Mouse (Mus musculus): ENCODE measurements around the gene Vmo1. TPM values are rescaled to one million over a fixed set of nuclear protein-coding genes. Genes with fewer than 3 reads are reported as not detected.

The Vmo1 gene
- polyA plus RNA-seq, 1 experiment from 2014 or later, result 0.30 TPM

GRCm38 (mm10) chr11:70513520-70513919, 896 bp downstream of the Vmo1 start:
- Histone ChIP-seq H3K36me3 (no peaks in the 10 kb centered on the region), H3K27me3 (ENCODE audit: low read depth, poor library complexity, severe bottlenecking) (peaks cover 17% of the 10 kb centered on the region; the same call in 1 of the 2 replicates), H3K27ac (no peak overlapping the region), H3K9me3 (replicated peaks) (no peaks in the 10 kb centered on the region), H3K4me1 (peaks cover 17% of the 10 kb centered on the region), H3K4me3 (no peak overlapping the region)
- no peak for DNase-seq (ENCODE audit: low spot score)
- WGBS, result 69% methylated on average over 11 of the region's 11 CpGs

- WGBS, result 85% methylated on average over 7 of the region's 7 CpGs
- Histone ChIP-seq H3K4me3 (no peak overlapping the region), H3K27ac (no peak overlapping the region), H3K4me1 (peaks cover 17% of the 10 kb centered on the region), H3K9me3 (replicated peaks) (no peaks in the 10 kb centered on the region), H3K27me3 (ENCODE audit: low read depth, poor library complexity, severe bottlenecking) (peaks cover 19% of the 10 kb centered on the region), H3K36me3 (no peaks in the 10 kb centered on the region)
- no peak for DNase-seq (ENCODE audit: low spot score)
Observed at GRCm38 (mm10) chr11:70512709-70513342, 1.6 kb downstream of the Vmo1 start.

- WGBS, result 92% methylated on average over 7 of the region's 7 CpGs
- no peak for DNase-seq (ENCODE audit: low spot score)
- Histone ChIP-seq H3K36me3 (no peaks in the 10 kb centered on the region), H3K4me1 (peaks cover 17% of the 10 kb centered on the region), H3K4me3 (no peak overlapping the region), H3K27me3 (ENCODE audit: low read depth, poor library complexity, severe bottlenecking) (peaks cover 23% of the 10 kb centered on the region), H3K27ac (no peak overlapping the region), H3K9me3 (replicated peaks) (no peaks in the 10 kb centered on the region)
Observed at GRCm38 (mm10) chr11:70511825-70512224, 2.6 kb downstream of the Vmo1 start.

- H3K9me3 ChIP-seq (replicated peaks), result no peaks in the 10 kb centered on the region
- H3K27ac ChIP-seq, result no peak overlapping the region
- H3K36me3 ChIP-seq, result no peaks in the 10 kb centered on the region
- H3K4me1 ChIP-seq, result peaks cover 17% of the 10 kb centered on the region
- H3K27me3 ChIP-seq (ENCODE audit: low read depth, poor library complexity, severe bottlenecking), result peaks cover 23% of the 10 kb centered on the region
- WGBS, result 72% methylated on average over 2 of the region's 2 CpGs
- no peak for DNase-seq (ENCODE audit: low spot score)
- no peak overlapping the region for H3K4me3 ChIP-seq
Observed at GRCm38 (mm10) chr11:70511242-70511641, 3.2 kb downstream of the Vmo1 start.

GRCm38 (mm10) chr11:70509753-70510564, 4.5 kb downstream of the Vmo1 start:
- Histone ChIP-seq H3K4me3 (peak overlapping the region; percentile 19), H3K27me3 (ENCODE audit: low read depth, poor library complexity, severe bottlenecking) (peaks cover 32% of the 10 kb centered on the region), H3K36me3 (no peaks in the 10 kb centered on the region), H3K27ac (no peak overlapping the region), H3K9me3 (replicated peaks) (no peaks in the 10 kb centered on the region), H3K4me1 (peaks cover 17% of the 10 kb centered on the region)
- peak; percentile 62 for DNase-seq (ENCODE audit: low spot score)
- 12% methylated on average over 19 of the region's 19 CpGs for WGBS

- WGBS, result 77% methylated on average over 7 of the region's 7 CpGs
- H3K27ac ChIP-seq, result no peak overlapping the region
Observed at GRCm38 (mm10) chr11:70506962-70507515, 7.4 kb downstream of the Vmo1 start.

DNA sequence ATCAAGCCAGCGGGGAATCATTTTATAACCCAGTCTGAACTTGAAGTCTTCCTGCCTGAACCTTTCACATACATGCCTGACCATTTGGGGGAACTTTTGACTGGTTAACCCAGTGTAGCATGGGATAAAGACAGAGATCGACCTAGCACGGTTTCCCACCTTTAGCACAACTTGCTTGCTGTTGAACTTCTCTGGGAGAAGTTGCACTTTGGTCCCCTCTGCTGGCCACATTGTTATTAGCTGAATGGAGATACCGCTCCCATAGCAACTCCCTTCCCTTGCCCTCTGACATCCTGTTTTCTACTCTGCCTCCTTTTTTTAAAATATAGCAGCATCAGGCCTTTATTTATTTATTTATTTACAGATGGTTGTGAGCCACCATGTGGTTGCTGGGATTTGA, 8.0 kb downstream of the Vmo1 start:
- H3K27me3 ChIP-seq (ENCODE audit: low read depth, poor library complexity, severe bottlenecking), result peaks cover 35% of the 10 kb centered on the region
- no peaks in the 10 kb centered on the region for H3K9me3 ChIP-seq (replicated peaks)
- H3K4me3 ChIP-seq, result no peak overlapping the region
- 38% methylated on average over 4 of the region's 4 CpGs for WGBS
- no peaks in the 10 kb centered on the region for H3K36me3 ChIP-seq
- DNase-seq (ENCODE audit: low spot score), result peak; percentile 63
- H3K4me1 ChIP-seq, result peaks cover 16% of the 10 kb centered on the region
- H3K27ac ChIP-seq, result no peak overlapping the region

More at GRCm38 (mm10) chr11:70506962-70507515, 7.4 kb downstream of the Vmo1 start:
- Histone ChIP-seq H3K36me3 (no peaks in the 10 kb centered on the region), H3K9me3 (replicated peaks) (no peaks in the 10 kb centered on the region), H3K4me1 (peaks cover 17% of the 10 kb centered on the region), H3K27me3 (ENCODE audit: low read depth, poor library complexity, severe bottlenecking) (peaks cover 35% of the 10 kb centered on the region), H3K4me3 (no peak overlapping the region)
- DNase-seq (ENCODE audit: low spot score), result no peak

GRCm38 (mm10) chr11:70504970-70505369, 9.4 kb downstream of the Vmo1 start, which contains the start of gene Tm4sf5:
TSS of gene Tm4sf5 (plus strand) at chr11:70505244.
- Histone ChIP-seq H3K9me3 (replicated peaks) (no peaks in the 10 kb centered on the region), H3K4me1 (peaks cover 5% of the 10 kb centered on the region), H3K4me3 (no peak within 1 kb of the TSS), H3K27me3 (ENCODE audit: low read depth, poor library complexity, severe bottlenecking) (peaks cover 30% of the 10 kb centered on the region), H3K36me3 (no peaks in the 10 kb centered on the region), H3K27ac (no peak within 1 kb of the TSS)
- DNase-seq (ENCODE audit: low spot score), result no peak
- 80% methylated on average over 9 of the region's 9 CpGs for WGBS

DNA sequence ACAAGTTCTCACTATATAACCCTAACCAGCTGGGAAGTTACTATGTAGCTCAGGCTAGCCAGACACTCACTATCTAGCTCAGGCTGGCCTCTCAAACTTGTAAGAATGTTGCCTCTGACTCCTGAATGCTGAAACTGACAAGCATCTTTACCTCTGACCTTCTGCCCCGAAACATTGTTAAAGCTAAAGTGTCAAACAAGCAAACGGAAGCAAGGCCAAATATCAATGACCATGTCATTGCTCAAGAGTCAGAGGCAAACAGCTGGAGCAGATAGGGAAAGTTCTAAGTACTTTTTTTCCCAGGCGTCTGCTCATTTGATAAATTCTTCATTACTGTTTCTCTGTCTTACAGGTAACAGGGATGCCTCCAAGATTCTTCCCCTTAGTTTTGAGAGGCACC, 12.4 kb downstream of the Vmo1 start:
- H3K9me3 ChIP-seq (replicated peaks), result no peaks in the 10 kb centered on the region
- peaks cover 12% of the 10 kb centered on the region for H3K27me3 ChIP-seq (ENCODE audit: low read depth, poor library complexity, severe bottlenecking)
- H3K27ac ChIP-seq, result no peak overlapping the region
- WGBS, result 84% methylated on average over 3 of the region's 3 CpGs
- no peaks in the 10 kb centered on the region for H3K4me1 ChIP-seq
- H3K4me3 ChIP-seq, result no peak overlapping the region
- DNase-seq (ENCODE audit: low spot score), result no peak
- H3K36me3 ChIP-seq, result no peaks in the 10 kb centered on the region

DNA sequence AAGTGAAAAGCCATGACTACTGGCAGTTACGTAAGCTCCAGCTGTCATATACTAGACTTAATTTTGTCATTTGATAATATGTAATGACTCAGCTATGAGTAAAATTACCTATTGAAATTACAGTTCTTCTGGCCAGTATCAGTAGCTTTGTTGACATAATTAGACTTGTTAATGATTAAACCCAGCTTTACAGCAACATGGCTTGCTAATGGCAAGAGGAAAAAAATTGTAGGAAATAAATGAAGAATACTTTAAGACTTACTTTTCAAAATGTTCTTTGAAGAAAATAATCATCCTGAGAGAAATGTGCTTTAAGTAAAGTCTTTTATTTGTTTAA, 14.0 kb downstream of the Vmo1 start:
- WGBS, result 88% methylated on average over 1 of the region's 1 CpGs
- no peak overlapping the region for H3K27ac ChIP-seq
- no peaks in the 10 kb centered on the region for H3K9me3 ChIP-seq (replicated peaks)

DNA sequence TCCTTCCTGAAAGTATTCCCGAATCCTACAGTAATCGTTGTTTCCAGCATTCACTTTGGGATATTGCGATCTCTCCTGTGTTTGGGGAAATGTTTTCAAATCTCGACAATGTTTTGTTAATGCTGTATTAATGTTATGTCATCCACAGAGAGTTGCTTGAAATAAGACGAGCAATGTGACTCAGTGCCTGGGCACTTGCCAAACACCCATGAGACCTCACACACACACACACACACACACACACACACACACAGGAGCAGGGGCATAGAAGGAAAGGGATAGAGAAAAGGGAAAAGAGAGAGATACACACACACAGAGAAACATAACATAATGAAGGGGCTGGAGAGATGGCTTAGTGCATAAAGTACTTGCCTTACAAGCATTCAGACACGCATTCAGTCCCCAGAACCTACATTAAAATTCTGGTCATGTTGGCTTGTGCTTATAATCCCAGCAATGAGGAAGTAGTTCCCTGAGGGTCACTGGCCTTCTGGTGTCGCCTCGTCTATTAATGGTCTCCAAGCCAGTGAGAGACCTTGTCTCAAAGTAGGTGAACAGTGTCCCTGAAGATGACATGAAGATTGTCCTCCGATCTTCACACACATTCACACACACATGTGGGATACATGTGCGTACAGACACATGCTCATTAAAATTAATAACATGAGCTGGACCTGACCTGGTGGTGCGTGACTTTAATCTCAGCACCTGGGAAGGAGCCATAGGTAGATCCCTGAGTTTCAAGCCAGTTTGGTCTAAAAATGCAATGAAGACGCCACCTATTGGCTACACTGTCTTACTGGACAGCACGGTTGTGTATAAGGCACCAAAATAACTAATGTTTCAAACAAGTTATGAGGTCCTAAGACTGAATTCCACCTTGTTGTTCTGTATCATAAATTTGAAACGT, 14.6 kb downstream of the Vmo1 start:
- WGBS, result 82% methylated on average over 14 of the region's 14 CpGs
- Histone ChIP-seq H3K27ac (no peak overlapping the region), H3K4me1 (no peaks in the 10 kb centered on the region), H3K9me3 (replicated peaks) (no peaks in the 10 kb centered on the region), H3K4me3 (no peak overlapping the region), H3K36me3 (no peaks in the 10 kb centered on the region), H3K27me3 (ENCODE audit: low read depth, poor library complexity, severe bottlenecking) (peaks cover 2% of the 10 kb centered on the region)
- no peak for DNase-seq (ENCODE audit: low spot score)

More for the DNA sequence above, 14.0 kb downstream of the Vmo1 start:
- Histone ChIP-seq H3K4me3 (no peak overlapping the region), H3K36me3 (no peaks in the 10 kb centered on the region), H3K4me1 (no peaks in the 10 kb centered on the region), H3K27me3 (ENCODE audit: low read depth, poor library complexity, severe bottlenecking) (peaks cover 8% of the 10 kb centered on the region)
- no peak for DNase-seq (ENCODE audit: low spot score)

DNA sequence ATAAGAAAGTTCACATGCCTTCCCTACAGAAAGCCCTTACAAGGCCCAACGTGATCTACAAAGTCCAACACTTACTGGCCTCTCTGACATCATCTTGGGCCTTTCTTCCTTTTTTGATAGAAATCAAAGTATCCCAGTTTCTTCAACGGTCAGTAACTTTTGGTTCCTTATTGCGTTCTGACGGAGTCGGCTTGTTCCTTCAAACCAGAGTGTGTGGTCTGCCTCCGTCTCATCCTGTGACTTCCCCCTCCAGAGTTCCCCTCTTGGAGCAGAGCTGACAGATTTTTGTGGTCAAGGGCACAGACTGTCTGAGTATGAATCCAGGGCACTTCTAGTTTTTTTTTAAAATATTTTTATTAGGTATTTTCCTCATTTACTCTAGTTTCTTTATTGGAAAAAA, 24.7 kb downstream of the Vmo1 start:
- H3K4me3 ChIP-seq, result no peak overlapping the region
- H3K9me3 ChIP-seq (replicated peaks), result no peaks in the 10 kb centered on the region
- WGBS, result 90% methylated on average over 6 of the region's 6 CpGs
- no peaks in the 10 kb centered on the region for H3K4me1 ChIP-seq
- H3K27me3 ChIP-seq (ENCODE audit: low read depth, poor library complexity, severe bottlenecking), result no peaks in the 10 kb centered on the region
- no peak for DNase-seq (ENCODE audit: low spot score)
- H3K27ac ChIP-seq, result no peak overlapping the region
- H3K36me3 ChIP-seq, result no peaks in the 10 kb centered on the region

Data from limb, embryonic 10.5 days (tissue).